12 mouse cellular contexts compared by ENCODE assay signal in the genomic region with DNA sequence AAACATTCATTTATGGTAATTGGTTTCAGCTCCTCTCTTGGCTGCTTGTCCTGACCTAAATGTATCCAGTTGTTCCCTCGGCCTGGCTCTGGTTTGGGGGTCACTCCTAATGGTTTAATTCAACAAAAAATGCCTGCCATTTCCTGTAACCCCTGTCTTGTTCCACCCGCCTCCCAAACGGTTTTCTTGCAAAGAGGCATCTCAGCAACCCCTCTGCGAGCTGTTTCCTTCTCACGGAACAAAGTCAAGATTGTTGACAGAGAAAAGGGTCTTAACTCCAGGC. TPM values are rescaled to one million over a fixed set of nuclear protein-coding genes. Genes with fewer than 3 reads are reported as not detected.
DNase-seq lines count a peak whose midpoint lies in the region; ATAC-seq lines count a peak whose summit lies in the region.
"Had no signal": no experiment of that assay in that cellular context is flagged by ENCODE, and none has a peak within 500 bp of the region (broad histone marks: within the 10 kb centered on the region; RNA-seq: fewer than 3 reads in every experiment).

No protein-coding gene starts in this region.

- no peaks in the 10 kb centered on the region for H3K27me3 ChIP-seq in intestine, embryonic 15.5 days (replicated peaks)
- H3K27me3 ChIP-seq in intestine, embryonic 16.5 days (replicated peaks; ENCODE audit: control insufficient read depth, insufficient read depth, low read length) = no peaks in the 10 kb centered on the region
- peaks cover 36% of the 10 kb centered on the region for H3K27me3 ChIP-seq in limb, embryonic 10.5 days (ENCODE audit: low read depth, poor library complexity, severe bottlenecking)

- H3K9me3 ChIP-seq in intestine, embryonic 15.5 days = no peaks in the 10 kb centered on the region
- no peaks in the 10 kb centered on the region for H3K9me3 ChIP-seq in intestine, embryonic 16.5 days (ENCODE audit: control insufficient read depth, low read length)
- H3K9me3 ChIP-seq in limb, embryonic 10.5 days (replicated peaks) = no peaks in the 10 kb centered on the region

- H3K9ac ChIP-seq in intestine, embryonic 15.5 days = no peak overlapping the region
- H3K9ac ChIP-seq in intestine, embryonic 16.5 days (ENCODE audit: low read depth, low read length) = no peak overlapping the region

- peak; percentile 50 for ATAC-seq in intestine, embryonic 15.5 days
- ATAC-seq in intestine, embryonic 16.5 days = no peak; the same call in 1 of the 2 replicates

- DNase-seq in Muller cell, postnatal 12 days (ENCODE audit: inconsistent ontology term) = peak; percentile 43
- DNase-seq in embryo, embryonic 11 days = peak; percentile 70
- no peak for DNase-seq in limb, embryonic 10.5 days (ENCODE audit: low spot score)
- no peak for DNase-seq in right cerebral cortex, postnatal 36 days (ENCODE audit: low spot score in 2 of 2)
- DNase-seq in B cell, adult 2 months = no peak
- no peak for DNase-seq in heart, postnatal 36 days
- DNase-seq: cerebellum, postnatal 25 days; heart, postnatal 14 days; layer of hippocampus, adult 9-11 months had no signal

- WGBS in intestine, embryonic 15.5 days = 22% methylated on average over 5 of the region's 5 CpGs
- WGBS in intestine, embryonic 16.5 days = 28% methylated on average over 5 of the region's 5 CpGs
- WGBS in limb, embryonic 10.5 days = 25% methylated on average over 5 of the region's 5 CpGs

- H3K36me3 ChIP-seq in intestine, embryonic 15.5 days = no peaks in the 10 kb centered on the region
- H3K36me3 ChIP-seq in intestine, embryonic 16.5 days (ENCODE audit: control insufficient read depth, insufficient read depth, low read length) = no peaks in the 10 kb centered on the region
- no peaks in the 10 kb centered on the region for H3K36me3 ChIP-seq in limb, embryonic 10.5 days

- peaks cover 17% of the 10 kb centered on the region for H3K4me1 ChIP-seq in intestine, embryonic 15.5 days (replicated peaks)
- peaks cover 9% of the 10 kb centered on the region; the same call in 1 of the 2 replicates for H3K4me1 ChIP-seq in intestine, embryonic 16.5 days (ENCODE audit: control insufficient read depth, insufficient read depth, low read length)
- H3K4me1 ChIP-seq in limb, embryonic 10.5 days = peaks cover 64% of the 10 kb centered on the region

- no peak overlapping the region for H3K27ac ChIP-seq in intestine, embryonic 15.5 days
- no peak overlapping the region for H3K27ac ChIP-seq in intestine, embryonic 16.5 days (ENCODE audit: low read length)
- H3K27ac ChIP-seq in limb, embryonic 10.5 days = peak overlapping the region; percentile 86

- intact Hi-C loops in heart, postnatal 36 days (cut with DNase I) = no loop called here

- H3K4me3 ChIP-seq in intestine, embryonic 15.5 days (replicated peaks) = no peak overlapping the region
- H3K4me3 ChIP-seq in intestine, embryonic 16.5 days (ENCODE audit: low read length) = no peak overlapping the region
- no peak overlapping the region for H3K4me3 ChIP-seq in limb, embryonic 10.5 days

- H3K4me2 ChIP-seq in intestine, embryonic 15.5 days (replicated peaks) = no peak overlapping the region
- no peak overlapping the region for H3K4me2 ChIP-seq in intestine, embryonic 16.5 days (ENCODE audit: low read depth, low read length)

RNA-seq across cellular contexts. Expression of a gene that starts 42.1 kb away (rescaled TPM):
- polyA plus RNA-seq in intestine, embryonic 15.5 days (2015; fragmentation: Nextera tagmentation; extraction: Ambion mirVana) = not detected in 2 replicates
- not detected in 2 replicates for polyA plus RNA-seq in intestine, embryonic 16.5 days (2015; fragmentation: Nextera tagmentation; extraction: Ambion mirVana)
- not detected in 2 replicates for polyA plus RNA-seq in limb, embryonic 10.5 days (2016; fragmentation: Nextera tagmentation; extraction: Ambion mirVana)
- not detected for total RNA-seq in heart, postnatal 36 days (2021)
- total RNA-seq: heart, postnatal 14 days; liver, adult 2 months had no signal
- polyA plus RNA-seq: liver, adult 2 months had no signal

Comparison
In these comparisons a context has a peak if more than half of its experiments do, and no peak if none do; other contexts are left out.
1. DNase-seq: peak in Muller cell, postnatal 12 days (single experiment) and embryo, embryonic 11 days (single experiment); none in limb, embryonic 10.5 days (single experiment), right cerebral cortex, postnatal 36 days (0 of 2), B cell, adult 2 months (0 of 2) and heart, postnatal 36 days (0 of 2).